Mouse (Mus musculus): Measurements from ENCODE around the gene Fndc5.

DNA sequence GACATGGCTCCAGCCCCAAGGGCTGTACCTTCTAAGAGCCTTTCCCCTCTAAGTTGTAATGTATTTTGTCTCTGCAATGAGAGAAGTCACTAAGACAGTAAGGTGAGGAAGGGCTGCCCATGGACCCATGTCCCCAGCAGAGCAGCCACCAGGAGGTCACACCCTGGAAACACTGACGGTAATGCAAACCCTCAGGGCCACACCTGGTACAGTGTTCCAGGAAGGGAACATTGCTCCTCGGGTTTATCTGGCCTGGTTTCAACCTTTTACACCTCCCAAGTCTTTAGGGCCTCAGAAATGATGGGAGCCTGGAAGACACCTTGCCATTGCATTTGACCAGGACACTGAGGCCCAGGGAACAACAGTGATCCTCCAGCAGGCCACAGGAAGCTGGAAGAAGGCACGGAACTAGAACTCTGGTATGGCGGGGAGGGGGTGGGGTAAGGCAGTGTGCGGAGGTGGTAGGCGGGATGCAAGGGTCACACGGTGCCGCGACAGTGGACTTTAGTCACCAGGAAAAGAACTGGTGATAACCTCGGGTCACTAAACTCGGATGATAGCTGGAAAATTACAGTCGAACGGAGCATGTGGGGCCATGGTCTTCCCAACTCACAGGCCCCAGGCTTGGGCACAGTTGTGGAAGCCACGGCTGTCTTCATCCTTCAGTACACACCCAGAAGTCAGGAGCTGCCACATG is 34.5 kb upstream of the Fndc5 start:
- TF ChIP-seq CTCF (IDR thresholded peaks at IDR 0.05; ENCODE audit: extremely low read depth, insufficient read length, insufficient replicate concordance, low read depth, low read length) = peak; percentile 27; the same call in 1 of the 2 replicates
- TF ChIP-seq POLR2A (IDR thresholded peaks at IDR 0.05; ENCODE audit: low read depth, low read length) = no peak

Measured in small intestine, adult 2 months (tissue).